Mouse (Mus musculus) E14TG2a.4 (cell line): ENCODE measurements around the gene Vmn2r70.

ENCODE experiments used
- H3K27me3 ChIP-seq: 2 replicates; pipeline ENCODE4 v1.6.1; 2014; ENCODE audit warnings: low read length, control low read depth; ENCODE audit not compliant: insufficient read depth
- H3K36me3 ChIP-seq: 2 replicates; pipeline ENCODE4 v1.6.1; 2014; ENCODE audit warnings: low read length, control low read depth; ENCODE audit not compliant: insufficient read depth
- H3K4me1 ChIP-seq: replicated peaks from 2 replicates; pipeline ENCODE4 v1.6.1; 2014; ENCODE audit warnings: low read depth, low read length, control low read depth
- H3K4me3 ChIP-seq: replicated peaks from 2 replicates; pipeline ENCODE4 v1.5.1; 2014; ENCODE audit warnings: mild to moderate bottlenecking, low read length
- H3K9me3 ChIP-seq: 2 replicates; pipeline ENCODE4 v1.6.1; 2014; ENCODE audit warnings: low read length, control low read depth
- CTCF ChIP-seq: conservative IDR thresholded peaks from 2 replicates; pipeline ENCODE4 v1.5.1; 2014; ENCODE audit warnings: low read length
- NANOG ChIP-seq: IDR thresholded peaks from 2 replicates; pipeline ENCODE4 v1.6.1; 2014; ENCODE audit warnings: borderline replicate concordance, low read length, mixed read lengths
- POU5F1 ChIP-seq: IDR thresholded peaks from 2 replicates; pipeline ENCODE4 v1.6.1; 2014; ENCODE audit warnings: low read length, borderline replicate concordance

Vmn2r70 gene

DNA sequence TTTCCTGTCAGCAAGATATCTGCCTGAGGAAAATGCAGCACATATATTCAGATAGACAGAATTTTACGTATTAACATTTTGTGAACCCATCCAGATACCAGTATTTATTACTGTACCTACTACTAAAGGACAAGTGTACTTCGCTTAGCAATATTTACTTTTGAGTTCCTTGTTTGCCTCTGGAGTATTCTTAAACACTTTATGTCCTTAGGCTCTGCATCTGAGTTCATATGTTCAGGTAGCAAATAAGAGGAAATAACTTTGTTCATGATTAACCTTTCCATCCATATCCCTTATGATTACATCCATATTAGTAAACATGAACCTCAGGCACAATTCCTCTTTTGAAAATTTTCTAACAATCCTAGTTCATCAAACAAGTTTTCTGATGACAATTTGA is at the start of gene Vmn2r70:
Gene Vmn2r70 (minus strand): TSS at position 101 of the 400 bp plus-strand sequence.
- Histone ChIP-seq H3K27me3 (no peaks in the 10 kb centered on the region), H3K9me3 (no peaks in the 10 kb centered on the region), H3K4me3 (no peak within 1 kb of the TSS), H3K4me1 (no peaks in the 10 kb centered on the region), H3K36me3 (no peaks in the 10 kb centered on the region)
- no peak for TF ChIP-seq NANOG

DNA sequence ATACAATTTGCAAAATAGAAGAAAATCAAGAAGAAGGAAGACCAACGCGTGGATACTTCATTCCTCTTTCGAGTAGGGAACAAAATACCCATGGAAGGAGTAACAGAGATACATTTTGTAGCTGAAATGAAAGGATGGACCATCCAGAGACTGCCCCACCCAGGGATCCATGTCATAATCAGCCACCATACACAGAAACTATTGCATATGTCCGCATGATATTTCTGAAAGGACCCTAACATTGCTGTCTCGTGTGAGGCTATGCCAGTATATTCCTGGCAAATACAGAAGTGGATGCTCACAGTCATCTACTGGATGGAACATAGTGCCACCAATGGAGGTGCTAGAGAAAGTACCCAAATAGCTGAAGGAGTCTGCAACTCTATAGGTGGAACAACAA is 6.2 kb downstream of the Vmn2r70 start, which contains the start of gene Vmn2r71:
Gene Vmn2r71 (plus strand): TSS at position 301 of the 400 bp plus-strand sequence.
- TF ChIP-seq POU5F1 (no peak), NANOG (no peak), CTCF (no peak)
- H3K4me1 ChIP-seq: no peaks in the 10 kb centered on the region
- H3K27me3 ChIP-seq: no peaks in the 10 kb centered on the region
- H3K9me3 ChIP-seq: no peaks in the 10 kb centered on the region
- H3K36me3 ChIP-seq: no peaks in the 10 kb centered on the region
- H3K4me3 ChIP-seq: no peak within 1 kb of the TSS

DNA sequence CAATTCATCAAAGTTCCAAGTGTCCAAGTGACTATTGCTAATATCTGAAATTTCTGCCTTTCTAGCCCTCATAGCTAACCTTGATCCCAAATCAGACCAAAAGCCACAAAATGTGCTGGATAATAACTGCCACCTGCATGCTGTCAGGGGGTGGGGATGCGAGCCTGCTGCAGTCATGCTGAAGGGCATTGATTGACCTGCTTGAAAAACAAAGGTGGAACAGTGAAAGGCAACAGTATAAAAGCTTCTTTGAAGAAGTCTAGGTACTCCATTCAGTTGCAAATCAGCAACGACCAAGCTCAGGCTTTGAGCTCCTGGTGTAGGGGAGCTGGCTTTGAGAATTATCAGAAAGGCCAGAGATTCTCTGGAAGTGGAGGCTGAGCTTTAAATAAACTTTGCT is 25.9 kb downstream of the Vmn2r70 start:
- H3K27me3 ChIP-seq: no peaks in the 10 kb centered on the region
- no peak overlapping the region for H3K4me3 ChIP-seq
- no peaks in the 10 kb centered on the region for H3K4me1 ChIP-seq
- no peaks in the 10 kb centered on the region for H3K36me3 ChIP-seq
- H3K9me3 ChIP-seq: peaks cover 46% of the 10 kb centered on the region
- TF ChIP-seq NANOG (peak; percentile 69; the same call in 1 of the 2 replicates), CTCF (no peak), POU5F1 (no peak; the same call in 1 of the 2 replicates)

DNA sequence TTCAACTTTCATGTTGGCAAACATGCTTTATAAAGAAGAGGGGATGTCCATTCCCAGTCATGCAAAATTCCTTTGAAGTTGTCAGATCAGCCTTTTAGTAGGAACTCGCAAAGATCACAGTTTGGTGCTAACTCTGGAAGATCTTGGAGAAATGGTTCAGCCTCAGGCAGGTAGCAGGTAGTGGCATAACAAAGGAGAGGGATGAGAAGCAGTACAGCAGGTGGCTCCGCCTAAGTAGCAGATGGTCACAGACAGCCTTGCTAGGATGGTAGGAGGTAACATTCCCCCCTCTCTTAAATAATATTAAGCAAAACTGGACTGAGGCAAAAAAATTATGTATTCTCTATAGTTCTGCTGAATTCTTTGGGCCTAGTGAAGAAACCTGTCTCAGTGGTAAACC is 26.9 kb downstream of the Vmn2r70 start:
- TF ChIP-seq NANOG (no peak), CTCF (no peak), POU5F1 (peak; percentile 55; the same call in 1 of the 2 replicates)
- Histone ChIP-seq H3K9me3 (peaks cover 44% of the 10 kb centered on the region), H3K4me3 (no peak overlapping the region), H3K4me1 (no peaks in the 10 kb centered on the region), H3K27me3 (no peaks in the 10 kb centered on the region), H3K36me3 (no peaks in the 10 kb centered on the region)
